Mouse (Mus musculus) WW6 (cell line): ENCODE results near the gene Sumo1.
"Not testable (repeated sequence)": the region's sequence is repeated elsewhere in the genome, so short reads cannot be mapped to it uniquely, and the experiment has no call there.

Experiments
- DNase-seq: peaks from one replicate; pipeline ENCODE4 v3.0.0-alpha.2; 2013; ENCODE audit warnings: low read depth, low spot score

Gene Sumo1

DNA sequence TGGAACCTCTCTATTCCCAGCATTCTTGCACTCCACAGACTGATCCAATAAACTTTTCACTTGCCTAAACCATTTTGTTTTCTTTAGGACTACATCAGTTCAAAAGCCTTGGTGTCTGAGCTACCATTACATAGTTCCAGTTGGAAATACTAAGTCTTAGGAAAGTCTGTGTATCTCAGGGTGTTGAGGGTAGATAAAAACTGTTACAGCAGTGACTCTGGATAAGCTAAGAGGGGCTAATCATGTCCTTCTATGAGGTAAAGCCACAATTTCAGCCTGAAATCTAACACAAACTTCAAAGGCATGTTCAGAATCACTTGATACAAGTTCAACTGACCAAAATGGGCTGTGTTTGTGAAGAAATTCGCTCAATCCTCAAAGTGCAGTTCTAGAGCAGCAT lies 34.3 kb downstream of the Sumo1 start:
- no peak for DNase-seq

- DNase-seq, result no peak
Observed at GRCm38 (mm10) chr1:59633056-59633455, 37.6 kb downstream of the Sumo1 start.

GRCm38 (mm10) chr1:59631986-59632659 lies 38.5 kb downstream of the Sumo1 start:
- no peak for DNase-seq

DNA sequence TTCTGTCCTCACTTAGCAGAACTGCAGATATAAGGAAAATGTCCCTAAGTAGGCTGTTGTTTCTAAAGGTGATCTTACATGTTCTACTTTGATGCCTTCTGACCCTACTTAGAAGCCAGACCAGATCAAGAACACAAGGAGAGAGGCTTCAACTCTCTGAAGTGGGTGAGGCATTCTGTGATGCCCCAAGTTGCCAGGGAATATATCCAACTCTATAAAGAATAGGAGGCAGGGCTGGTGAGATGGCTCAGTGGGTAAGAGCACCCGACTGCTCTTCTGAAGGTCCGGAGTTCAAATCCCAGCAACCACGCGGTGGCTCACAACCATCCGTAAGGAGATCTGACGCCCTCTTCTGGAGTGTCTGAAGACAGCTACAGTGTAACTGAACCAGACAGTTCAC lies 40.3 kb downstream of the Sumo1 start:
- not testable (repeated sequence) for DNase-seq

GRCm38 (mm10) chr1:59629194-59629593 lies 41.4 kb downstream of the Sumo1 start:
- DNase-seq, result no peak

DNA sequence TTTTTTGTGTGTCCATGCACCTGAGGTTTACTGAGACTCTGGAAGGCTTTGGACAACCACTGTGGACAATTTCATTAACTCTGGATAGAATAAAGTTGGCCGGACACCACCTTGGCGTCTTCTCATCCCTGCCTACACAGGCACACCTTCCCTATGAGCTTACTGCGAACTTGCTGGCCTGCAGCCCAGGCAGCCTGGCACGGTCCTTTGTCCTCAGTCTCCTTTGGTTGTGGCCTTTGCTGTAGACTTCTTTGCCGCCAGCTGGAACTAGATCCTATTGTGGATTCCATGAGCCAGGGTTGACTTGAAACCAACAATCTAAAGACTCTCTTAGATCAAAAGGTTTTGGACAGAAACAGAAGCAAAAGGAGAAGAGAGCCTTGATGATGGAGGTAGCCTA lies 45.2 kb downstream of the Sumo1 start:
- no peak for DNase-seq

GRCm38 (mm10) chr1:59623325-59624017 lies 47.2 kb downstream of the Sumo1 start:
- no peak for DNase-seq

- no peak for DNase-seq
Observed at GRCm38 (mm10) chr1:59619201-59619600, 51.4 kb downstream of the Sumo1 start.

- DNase-seq, result no peak
Observed at GRCm38 (mm10) chr1:59615021-59615420, 55.6 kb downstream of the Sumo1 start.

- DNase-seq, result peak; percentile 87
Observed at GRCm38 (mm10) chr1:59613795-59614194, 56.8 kb downstream of the Sumo1 start.

- DNase-seq, result no peak
Observed at GRCm38 (mm10) chr1:59610929-59611328, 59.7 kb downstream of the Sumo1 start.

DNA sequence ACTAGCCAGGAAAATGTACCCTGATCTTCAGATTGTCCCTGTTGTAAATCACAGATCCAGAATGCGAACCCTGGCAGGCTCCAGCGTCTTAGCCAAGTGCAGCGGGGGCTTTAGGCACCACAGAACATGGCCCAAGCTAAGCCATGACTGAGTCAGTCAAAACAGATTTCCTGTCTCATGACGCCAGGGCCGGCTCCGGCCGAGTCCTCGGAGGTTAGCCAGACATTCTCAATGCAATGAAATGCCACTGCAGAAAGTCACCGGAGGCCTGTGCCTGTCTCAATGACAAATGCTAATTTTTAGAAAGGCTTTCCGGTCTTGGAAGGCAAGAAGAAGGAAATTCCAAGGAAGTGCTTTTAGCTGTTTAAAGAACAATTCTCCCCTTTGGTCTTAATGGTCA lies 60.7 kb downstream of the Sumo1 start:
- DNase-seq, result no peak

GRCm38 (mm10) chr1:59609458-59609857 lies 61.2 kb downstream of the Sumo1 start:
- no peak for DNase-seq

- no peak for DNase-seq
Observed at GRCm38 (mm10) chr1:59608920-59609319, 61.7 kb downstream of the Sumo1 start.

- DNase-seq, result no peak
Observed at GRCm38 (mm10) chr1:59608125-59608762, 62.4 kb downstream of the Sumo1 start.

DNA sequence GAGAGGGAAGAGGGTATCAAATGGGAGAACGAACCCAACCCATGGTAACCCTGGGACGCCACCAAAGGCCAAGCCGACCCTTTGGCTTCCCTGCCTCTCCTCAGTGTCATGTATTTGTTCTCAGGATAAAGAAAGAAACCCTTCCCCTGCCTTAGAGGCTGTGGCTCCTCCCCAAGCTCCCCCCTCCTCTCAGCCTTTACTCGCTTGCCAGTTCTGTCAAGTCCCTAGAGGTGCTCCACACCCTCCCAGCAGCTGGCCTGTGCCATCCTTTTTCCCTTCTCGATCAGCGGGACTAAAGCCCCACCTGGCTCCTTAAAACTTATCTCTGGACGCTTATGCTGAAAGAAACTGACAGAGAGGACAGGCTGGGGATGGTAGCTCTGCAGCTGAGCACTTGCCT lies 63.6 kb downstream of the Sumo1 start:
- DNase-seq, result no peak

- no peak for DNase-seq
Observed at GRCm38 (mm10) chr1:59606479-59606878, 64.2 kb downstream of the Sumo1 start.

GRCm38 (mm10) chr1:59603893-59604292 lies 66.7 kb downstream of the Sumo1 start:
- no peak for DNase-seq

GRCm38 (mm10) chr1:59603417-59603712 lies 67.3 kb downstream of the Sumo1 start:
- no peak for DNase-seq

- DNase-seq, result no peak
Observed at GRCm38 (mm10) chr1:59602531-59603416, 67.9 kb downstream of the Sumo1 start.

GRCm38 (mm10) chr1:59595609-59596008 lies 75.0 kb downstream of the Sumo1 start:
- DNase-seq, result no peak
